Mouse (Mus musculus) A20 (cell line): ENCODE measurements around the gene Dcst1.

ENCODE experiments used
- DNase-seq: peaks from one replicate; pipeline ENCODE4 v3.0.0-alpha.2; 2011; ENCODE audit warnings: low read depth, low spot score

The Dcst1 gene

DNA sequence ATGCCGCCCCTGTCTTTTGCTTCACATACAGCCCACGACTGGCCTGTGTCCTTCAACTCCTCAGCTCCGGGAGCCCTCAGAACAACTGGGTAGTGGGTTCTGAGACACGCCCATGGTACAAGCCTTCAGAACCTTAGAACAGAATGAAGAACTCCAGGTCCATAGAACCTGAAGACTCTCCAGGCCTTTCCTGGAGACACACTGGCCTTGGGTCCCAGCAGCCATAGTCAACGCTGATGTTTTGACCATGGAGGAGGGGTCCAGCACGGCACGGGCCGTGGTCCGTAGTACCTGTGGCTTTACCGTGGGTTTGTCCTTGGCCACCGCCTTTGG is at the start of gene Dcst1:
Dcst1 (minus strand) TSS at position 101 of the 333 bp plus-strand sequence.
- no peak for DNase-seq

DNA sequence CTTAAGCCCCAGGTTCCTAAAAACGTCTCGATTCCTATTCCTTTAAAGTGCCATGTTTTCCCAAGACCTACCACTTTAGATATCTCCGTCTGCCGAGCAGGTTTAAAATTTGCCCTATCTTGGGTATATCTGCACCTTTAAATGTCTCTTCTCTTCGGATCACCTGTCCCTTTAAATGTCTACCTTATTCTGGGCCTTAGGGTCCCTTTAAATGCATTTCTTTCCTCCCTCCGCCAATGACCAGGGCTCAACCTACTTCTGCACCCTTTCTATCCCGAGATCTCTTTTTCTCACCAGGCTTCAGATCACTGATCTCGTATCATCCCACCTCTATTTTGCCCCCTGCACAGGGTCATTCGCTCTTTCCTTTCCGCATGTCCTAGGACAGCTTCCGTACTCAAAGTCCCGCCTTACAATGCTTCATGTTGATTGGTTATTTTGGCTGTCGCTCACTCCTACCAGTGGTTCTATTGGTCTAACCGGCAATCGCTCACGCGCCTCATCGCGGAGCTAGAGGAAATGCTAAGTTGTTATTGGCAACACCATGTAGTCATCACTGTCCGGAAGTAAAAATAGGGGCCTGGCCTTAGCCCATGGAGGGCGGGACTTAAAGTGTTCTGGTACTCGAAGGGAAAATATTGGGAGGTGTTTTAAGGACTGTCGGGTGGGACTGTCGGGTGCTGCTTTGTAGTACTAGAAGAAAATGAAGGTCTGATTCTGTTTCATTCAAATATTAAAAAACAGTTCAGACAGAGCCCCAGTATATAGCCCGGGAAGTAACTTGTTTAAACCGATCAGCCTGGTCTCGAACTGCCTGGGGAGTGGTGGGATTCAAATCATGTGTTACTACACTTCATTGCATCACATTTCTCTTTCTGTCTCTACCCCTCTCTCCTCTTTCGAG is 46.7 kb upstream of the Dcst1 start, which contains the start of gene Flad1:
Flad1 (minus strand) TSS at position 381 of the 904 bp plus-strand sequence.
- peak; percentile 100 for DNase-seq

DNA sequence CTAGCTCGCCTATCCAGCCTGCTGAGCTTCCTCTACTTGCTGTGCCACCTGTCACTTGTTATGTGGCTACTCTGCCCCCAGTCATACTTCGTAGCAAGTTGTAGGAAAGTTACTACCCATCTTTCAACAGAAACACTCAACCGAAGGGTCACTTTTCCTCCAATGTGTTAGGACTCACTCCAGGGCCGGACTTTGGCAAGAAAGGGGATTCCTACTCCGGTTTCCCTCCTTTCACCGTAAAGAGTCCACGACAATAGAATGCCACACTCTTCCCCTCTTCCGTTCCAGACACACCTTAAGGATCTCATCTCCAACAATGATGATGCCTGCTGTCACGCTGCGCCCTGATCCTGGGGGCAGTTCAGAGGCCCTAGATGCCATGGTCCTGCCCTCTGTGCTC is 45.8 kb upstream of the Dcst1 start:
- DNase-seq: no peak

DNA sequence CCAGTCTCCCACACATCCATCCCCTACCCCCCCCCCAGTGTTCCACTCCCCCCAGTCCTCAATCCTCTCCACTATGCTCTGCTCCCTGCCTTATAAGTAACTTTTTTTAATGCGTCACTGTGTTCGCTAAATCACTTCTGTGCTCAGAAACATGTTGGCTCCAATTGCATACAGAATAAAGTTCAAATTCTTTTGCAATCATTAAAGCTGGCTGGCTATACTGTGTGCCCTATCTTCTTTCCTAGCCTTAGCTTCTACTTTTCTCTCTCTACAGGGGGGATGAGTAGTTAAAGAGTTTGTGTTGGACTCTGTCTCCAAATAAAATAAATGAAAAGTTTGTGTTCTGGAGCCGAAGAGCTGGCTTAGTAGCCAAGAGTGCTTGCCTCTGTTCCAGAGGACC is 44.6 kb upstream of the Dcst1 start:
- DNase-seq: no peak

DNA sequence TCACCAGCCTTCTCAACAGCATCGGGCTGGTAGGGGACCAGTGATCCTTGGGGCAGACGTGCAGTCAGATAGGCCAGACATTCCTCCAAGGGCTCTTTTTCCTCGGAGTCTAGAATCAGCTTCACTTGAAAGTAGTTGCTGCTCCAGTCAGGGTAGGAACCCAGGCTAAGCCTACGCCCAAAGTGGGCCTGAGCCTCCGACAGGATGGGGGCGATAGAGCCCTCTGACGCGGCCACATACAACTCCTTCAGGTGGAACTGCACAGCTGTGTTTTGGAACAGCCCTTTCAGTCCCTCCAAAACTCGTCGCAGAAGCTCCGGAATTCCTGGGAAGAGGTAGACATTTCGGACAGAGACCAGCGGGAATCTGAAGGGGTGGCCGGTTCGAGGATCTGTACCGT is 43.4 kb upstream of the Dcst1 start:
- no peak for DNase-seq

DNA sequence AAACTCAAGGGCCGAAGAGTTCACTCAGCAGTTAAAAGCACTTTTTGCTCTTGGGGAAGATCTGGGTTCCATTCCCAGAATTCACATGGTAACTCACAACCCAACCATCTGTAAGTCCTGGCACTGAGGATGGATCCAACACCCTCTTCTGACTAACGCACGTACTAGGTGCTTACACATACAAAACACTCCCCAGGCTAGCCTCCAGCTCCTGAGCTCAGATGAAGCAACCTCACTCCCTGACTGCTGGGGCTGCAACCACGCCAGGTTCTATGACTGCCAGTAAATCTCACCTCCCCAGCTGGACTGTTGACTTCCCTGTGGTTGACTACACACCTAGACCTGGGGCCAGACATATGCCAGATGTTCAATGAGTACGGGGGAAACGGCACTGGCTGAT is 41.8 kb upstream of the Dcst1 start:
- no peak for DNase-seq

DNA sequence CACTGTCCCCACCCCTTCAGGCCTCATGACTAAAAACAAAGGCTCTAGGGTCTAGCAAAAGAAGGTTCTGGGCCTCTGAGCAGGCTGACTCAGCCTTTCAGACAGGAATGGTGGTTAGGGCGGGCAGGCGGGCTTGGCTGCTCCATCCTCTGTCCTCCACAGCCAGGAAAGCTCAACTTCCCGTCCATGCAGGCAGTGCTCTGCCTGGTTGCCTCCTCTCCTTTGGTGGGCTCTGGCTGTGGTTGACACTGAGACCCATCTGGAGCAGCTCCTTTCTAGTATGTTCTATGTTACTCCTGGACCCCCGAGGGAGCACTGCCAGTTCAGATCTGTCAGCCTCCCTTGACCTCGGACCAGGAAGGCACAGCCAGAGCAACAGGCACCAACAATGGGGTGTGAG is 37.6 kb upstream of the Dcst1 start, which contains the start of gene Lenep:
Lenep (minus strand) TSS at position 101 of the 400 bp plus-strand sequence.
- DNase-seq: no peak

DNA sequence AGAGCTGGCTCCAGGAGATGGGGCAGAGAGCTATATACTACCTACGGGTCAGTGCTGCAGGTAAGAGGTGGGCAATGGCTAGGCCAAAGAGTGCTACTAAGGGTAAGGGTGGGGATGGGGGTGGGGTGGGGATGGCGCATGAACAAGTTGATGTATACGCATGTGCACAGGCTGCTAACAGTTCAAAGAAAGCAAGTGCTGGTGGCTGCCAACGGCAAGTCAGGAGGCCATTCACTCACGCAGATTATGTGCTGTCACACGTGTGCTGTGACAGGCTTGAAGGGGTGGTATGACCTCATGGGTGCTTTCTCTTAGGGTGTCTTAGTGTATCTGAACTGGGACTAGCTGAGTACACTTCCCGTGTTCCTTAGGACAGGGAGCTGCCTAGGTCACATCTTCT is 36.3 kb upstream of the Dcst1 start:
- DNase-seq: no peak

DNA sequence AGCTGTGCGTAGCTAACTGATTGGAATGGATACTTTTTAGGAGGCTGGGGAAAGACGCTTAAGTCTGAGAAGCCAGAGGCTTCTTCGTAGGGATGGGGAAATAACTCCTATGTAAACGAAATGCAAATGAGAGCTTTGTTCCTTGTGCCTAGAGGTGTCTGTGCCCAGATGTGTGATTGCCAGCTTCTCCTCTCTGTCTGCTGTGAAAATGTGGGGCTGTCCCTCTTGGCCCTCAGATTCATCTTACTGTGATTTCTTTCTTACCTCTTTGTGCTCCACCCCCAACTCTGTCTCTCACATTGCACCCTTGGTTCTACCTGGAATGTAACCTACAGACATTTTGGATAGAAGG is 31.6 kb upstream of the Dcst1 start:
- peak; percentile 88 for DNase-seq

DNA sequence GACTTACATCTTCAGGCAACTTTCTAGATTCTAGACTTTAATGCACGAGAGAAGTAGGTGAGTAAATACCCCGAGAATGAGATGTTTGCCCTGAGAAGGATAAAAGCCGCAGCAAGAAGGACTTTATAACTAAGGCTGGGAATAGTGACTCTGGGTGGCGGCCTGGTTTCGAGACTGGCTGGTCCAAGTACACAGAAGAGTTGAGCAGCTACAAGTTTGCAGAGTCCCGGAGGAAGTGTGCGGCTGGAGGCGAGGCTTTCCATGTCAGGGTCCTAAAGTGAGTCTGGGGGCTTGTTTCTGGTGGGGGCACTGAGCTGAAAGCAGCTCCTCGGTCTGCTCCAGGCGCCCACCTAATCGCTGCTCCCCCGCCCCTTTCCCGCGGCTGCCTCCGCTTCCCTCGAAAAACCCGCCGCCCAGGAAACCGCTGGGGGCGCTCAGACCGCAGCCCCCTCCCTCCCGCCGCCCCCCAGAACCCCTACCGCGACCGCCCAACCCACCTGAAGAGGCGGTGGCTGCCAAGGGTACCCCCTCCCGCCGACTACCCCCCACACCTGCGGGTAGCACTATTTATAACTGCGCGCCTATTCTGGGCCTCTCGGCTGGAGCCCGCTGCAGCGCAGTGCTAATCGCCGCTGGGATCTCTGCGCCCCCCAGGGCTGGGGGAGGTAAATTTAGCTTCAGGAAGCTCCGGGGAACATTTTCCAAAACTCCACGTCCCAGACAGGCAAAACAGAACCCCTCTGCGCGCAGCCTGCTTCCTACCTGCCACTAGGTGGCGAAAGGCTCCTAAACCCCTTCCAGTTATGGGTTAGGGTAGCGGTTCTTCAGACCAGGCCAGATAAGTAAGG is 31.0 kb upstream of the Dcst1 start:
- DNase-seq: peak; percentile 88

DNA sequence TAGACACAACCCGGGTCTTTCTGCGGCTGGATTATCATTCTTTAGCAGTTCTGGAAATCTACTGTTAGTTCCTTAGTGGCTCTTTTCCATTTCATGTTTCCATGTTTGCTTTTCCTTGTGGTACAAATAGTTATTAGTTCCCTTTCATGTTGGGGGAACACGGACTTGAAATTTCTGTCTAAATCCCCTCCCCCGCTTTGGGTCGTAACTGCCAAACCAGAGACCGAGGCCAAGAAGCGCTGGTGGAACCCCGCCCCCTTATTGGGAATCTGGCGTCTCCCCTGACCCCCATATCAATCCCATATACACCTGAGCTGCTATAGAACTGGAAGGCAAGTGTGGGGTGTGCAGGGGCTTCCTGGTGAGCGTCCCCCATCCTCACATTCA is 30.4 kb upstream of the Dcst1 start:
- no peak for DNase-seq

DNA sequence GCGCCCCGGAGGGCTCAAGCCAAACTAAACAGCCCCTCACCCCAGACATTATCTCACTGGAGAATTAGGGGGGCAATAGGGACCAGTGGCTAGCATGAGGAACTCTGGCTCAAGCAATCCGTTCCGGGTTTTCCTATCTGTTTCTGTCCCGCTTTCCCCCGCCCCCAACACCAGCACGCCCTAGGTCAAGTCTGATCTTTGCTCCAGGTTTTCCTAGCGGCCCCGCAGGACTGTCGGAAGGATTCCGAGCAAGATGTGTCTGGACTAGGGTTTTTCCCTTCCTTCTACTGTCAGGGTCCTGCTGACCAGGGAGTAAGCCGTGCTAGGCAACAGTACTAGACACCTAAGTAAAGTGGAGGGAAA is 29.8 kb upstream of the Dcst1 start:
- peak; percentile 83 for DNase-seq

DNA sequence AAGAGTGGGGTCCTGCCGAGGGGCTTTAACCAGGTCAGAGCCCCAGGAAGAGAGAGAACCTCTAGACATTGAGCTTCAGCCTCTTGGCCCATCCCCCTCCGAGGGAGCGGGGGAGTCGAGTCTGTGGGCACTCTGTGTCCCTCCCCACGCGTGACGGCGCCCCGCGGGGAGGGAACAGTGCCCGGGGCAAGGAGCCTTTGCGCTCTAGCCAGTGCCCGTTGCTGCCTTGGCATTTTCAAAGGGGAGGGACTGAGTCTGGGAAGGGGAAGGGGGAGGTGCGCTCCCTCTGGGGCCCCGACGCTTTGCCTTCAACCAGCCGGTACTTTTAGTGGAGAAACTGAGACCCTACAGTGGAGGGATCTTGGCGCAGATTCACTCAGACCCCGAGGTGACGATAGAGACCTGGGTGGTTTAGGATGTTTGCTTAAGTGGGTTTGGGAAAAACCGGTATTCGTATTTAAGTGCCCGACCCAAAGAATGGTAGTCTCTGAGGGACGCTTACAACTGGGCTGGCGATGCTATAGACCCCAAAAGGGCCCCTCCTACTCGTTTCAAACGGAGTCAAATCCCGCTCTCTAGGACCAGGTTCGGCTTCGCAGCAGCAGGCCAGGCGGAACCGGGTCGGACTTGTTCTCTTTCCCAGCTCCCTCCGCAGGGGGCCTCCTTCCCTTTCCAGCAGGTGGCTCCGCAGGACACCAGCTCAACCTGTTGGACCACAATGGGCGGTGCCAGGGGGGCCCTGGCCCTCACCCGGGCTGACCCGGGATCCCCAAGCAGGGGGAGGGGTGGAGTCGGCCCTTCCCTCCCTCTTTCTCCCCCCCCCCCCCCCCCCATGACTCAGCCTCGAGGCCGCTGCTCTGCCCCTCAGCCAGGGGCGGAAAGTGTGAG is 29.2 kb upstream of the Dcst1 start, which contains the start of gene Zbtb7b:
Zbtb7b (minus strand) TSS at position 771 of the 888 bp plus-strand sequence.
- DNase-seq: peak; percentile 87

DNA sequence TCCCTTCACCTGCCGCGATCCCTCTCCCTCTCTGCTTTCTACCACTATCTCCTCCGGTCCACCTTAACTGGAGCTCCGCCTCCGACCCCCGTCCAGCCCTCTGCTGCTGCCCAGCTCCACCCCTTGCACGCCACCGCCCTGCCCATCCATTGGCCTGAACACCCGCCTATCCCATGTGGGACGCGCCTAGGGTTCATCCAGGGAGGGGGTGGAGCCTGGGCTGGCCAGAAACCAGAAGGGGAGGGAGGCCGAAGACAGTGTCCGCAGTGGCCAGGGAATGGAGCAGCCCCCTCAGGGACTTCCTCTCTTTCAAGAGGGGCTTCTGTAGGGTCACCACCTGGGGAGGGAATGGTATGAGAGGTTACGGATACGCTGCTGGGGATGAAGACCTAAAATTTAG is 28.6 kb upstream of the Dcst1 start:
- DNase-seq: peak; percentile 99

DNA sequence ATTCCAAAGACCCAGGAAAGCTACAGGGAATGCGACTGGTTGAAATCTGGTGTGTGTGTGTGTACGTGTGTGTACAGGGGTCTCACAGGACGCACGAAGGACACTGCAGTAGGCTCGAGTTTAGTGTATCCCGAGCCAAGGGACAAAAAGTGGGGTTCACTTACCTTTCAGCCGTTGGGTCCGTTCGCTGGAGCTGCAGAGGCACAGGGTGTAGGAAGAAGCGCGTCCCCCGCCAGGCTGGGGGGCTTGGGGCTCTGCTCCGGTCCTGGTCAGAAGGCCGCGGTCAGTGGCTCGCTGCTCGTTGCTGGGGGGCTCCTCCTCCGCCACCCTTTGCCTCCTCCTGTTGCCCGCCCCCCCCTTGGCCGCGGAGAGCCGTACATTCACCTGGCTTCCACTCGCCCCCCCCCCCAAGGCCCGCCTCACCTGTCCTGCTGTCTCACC is 27.8 kb upstream of the Dcst1 start:
- DNase-seq: peak; percentile 75

DNA sequence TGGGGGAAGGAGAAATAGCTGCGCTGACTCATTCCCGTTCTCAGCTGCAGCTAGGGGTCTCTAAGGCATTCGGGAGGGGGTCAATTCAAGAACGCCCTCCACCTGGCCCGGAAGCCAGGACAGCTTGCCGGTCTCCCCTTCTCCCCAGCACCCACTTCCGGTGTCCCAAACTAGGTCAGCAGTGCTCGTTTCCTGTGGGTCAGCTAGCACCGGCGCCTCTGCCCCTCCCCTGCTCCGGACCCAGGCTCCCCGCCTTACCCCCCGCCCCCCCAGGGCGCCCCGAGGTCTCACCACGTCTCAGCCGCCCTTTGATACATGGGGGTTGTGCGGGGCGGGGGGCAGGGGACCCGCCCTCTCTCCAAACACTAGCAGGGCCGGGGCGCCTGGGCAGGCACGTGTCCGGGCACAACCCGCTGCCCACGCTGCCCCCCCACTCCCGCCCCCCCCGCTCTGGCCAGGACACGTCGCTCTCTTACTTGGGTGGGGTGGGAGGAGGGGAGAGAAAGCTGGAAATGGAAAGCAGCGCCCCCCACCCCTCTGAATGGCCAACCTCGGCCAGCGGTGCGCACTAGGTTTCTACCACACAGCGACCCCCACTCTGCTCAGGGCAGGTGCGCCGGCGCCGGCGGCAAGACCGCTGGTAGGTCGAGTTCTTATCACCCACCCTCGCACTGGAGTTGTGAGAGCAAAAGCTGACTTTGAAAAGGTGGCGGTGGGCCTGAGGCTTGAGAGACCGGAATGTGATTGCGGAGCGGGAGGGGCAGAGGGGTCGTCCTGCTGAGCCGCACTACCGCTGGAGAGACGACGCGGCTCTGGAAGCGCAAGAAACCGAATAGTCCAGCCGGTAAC is 26.8 kb upstream of the Dcst1 start:
- peak; percentile 85 for DNase-seq

DNA sequence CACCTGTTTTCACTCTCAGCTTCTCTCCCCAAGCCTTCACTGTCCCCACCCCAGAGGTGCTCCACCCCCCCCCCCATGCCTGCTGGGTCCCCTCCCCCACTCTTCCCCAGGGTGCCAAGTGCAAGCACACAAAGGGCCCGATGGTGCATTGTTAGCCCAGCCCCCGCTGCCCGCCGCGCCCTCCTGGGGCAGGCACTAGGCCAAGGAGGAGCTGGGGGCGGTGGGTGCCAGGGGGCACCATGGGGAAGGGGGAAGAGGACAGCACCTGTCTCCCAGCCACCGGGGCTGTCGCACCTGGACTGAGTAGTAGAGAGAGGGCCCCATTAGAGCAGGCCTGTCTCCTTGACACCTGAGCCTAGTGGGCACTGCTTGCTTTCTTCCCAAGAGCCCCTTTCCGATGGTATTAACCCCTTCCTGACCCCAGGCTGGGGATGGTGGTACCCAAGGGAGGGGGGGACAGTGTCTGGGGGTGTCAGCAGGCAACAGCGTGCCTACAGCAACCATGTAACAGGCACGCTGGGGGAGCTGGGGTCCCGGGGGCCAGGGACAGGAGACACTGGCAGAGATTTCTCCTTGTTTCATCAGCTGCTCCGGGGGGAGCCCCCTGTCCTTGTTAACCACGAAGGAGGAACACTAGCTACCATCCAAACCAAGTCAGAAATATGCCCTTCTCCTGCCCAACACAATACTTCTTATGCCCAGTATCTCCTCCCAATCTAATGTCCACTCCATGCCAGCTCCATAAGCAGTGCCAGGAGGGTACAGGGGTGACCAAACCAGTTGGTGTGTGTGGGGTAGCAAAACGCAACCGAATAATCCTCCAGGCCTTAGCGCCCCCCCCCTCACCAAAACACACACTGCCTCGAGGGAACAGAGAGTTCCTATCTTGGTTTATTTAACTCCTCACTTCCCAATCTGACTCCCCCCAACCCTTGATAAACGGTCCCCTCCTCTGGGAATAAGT is 25.9 kb upstream of the Dcst1 start:
- peak; percentile 85 for DNase-seq

DNA sequence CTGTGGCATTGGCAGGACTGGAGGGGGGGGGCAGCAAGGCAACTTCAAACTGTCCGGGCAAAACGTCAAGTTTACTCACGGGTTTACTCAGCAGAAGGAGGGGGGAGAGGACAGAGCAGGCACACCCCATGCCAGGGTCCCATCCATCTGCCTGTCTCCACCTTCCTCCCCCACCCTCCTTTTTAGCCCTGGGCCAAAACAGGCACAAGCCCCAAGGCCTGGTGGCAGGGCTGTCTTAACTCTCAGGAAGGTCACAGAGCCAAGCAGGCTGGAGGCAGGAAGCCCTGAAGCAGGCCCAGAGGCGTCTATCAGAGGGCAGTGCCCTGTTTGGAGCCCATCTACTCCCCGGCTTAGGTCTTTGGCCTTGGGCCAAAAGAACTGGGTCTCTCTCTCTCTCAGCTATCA is 25.1 kb upstream of the Dcst1 start:
- DNase-seq: peak; percentile 83
